Mouse (Mus musculus) retina, postnatal 1 day (tissue): ENCODE measurements around the gene Zfp106.
A peak's percentile ranks its signal among the peaks of the same experiment; 100 is the strongest.

Experiments
- DNase-seq: peaks from one replicate; pipeline ENCODE4 v3.0.0-alpha.2; 2012

Gene Zfp106

GRCm38 (mm10) chr2:120539778-120540208 lies 23.9 kb downstream of the Zfp106 start:
- peak; percentile 81 for DNase-seq

GRCm38 (mm10) chr2:120539333-120539732 lies 24.3 kb downstream of the Zfp106 start:
- DNase-seq: peak; percentile 1

GRCm38 (mm10) chr2:120531223-120531622 lies 32.4 kb downstream of the Zfp106 start:
- no peak for DNase-seq

- DNase-seq: peak; percentile 1
Measured at GRCm38 (mm10) chr2:120529531-120529930, 34.1 kb downstream of the Zfp106 start.

- no peak for DNase-seq
Measured at GRCm38 (mm10) chr2:120526771-120527170, 36.9 kb downstream of the Zfp106 start.

- DNase-seq: no peak
Measured at GRCm38 (mm10) chr2:120518547-120519210, 45.0 kb downstream of the Zfp106 start.

- no peak for DNase-seq
Measured at GRCm38 (mm10) chr2:120514181-120514580, 49.5 kb downstream of the Zfp106 start.

GRCm38 (mm10) chr2:120503992-120504391 lies 59.7 kb downstream of the Zfp106 start:
- DNase-seq: no peak

- no peak for DNase-seq
Measured at GRCm38 (mm10) chr2:120503094-120503493, 60.5 kb downstream of the Zfp106 start.

GRCm38 (mm10) chr2:120502605-120502990 lies 61.0 kb downstream of the Zfp106 start:
- DNase-seq: peak; percentile 18

- peak; percentile 5 for DNase-seq
Measured at GRCm38 (mm10) chr2:120501931-120502604, 61.6 kb downstream of the Zfp106 start.

- DNase-seq: no peak
Measured at GRCm38 (mm10) chr2:120501136-120501918, 62.3 kb downstream of the Zfp106 start.

- DNase-seq: no peak
Measured at GRCm38 (mm10) chr2:120499971-120500471, 63.6 kb downstream of the Zfp106 start.

- no peak for DNase-seq
Measured at GRCm38 (mm10) chr2:120496511-120496910, 67.1 kb downstream of the Zfp106 start.

- no peak for DNase-seq
Measured at GRCm38 (mm10) chr2:120493254-120493653, 70.4 kb downstream of the Zfp106 start.

GRCm38 (mm10) chr2:120484241-120484640 lies 79.4 kb downstream of the Zfp106 start:
- DNase-seq: no peak

- DNase-seq: no peak
Measured at GRCm38 (mm10) chr2:120482506-120483389, 80.9 kb downstream of the Zfp106 start.

GRCm38 (mm10) chr2:120481921-120482320 lies 81.7 kb downstream of the Zfp106 start:
- no peak for DNase-seq

- peak; percentile 75 for DNase-seq
Measured at GRCm38 (mm10) chr2:120478600-120478999, 85.0 kb downstream of the Zfp106 start.

GRCm38 (mm10) chr2:120476277-120477087 lies 87.2 kb downstream of the Zfp106 start:
- DNase-seq: no peak

- DNase-seq: no peak
Measured at GRCm38 (mm10) chr2:120470856-120471255, 92.8 kb downstream of the Zfp106 start.

GRCm38 (mm10) chr2:120469715-120470114 lies 93.9 kb downstream of the Zfp106 start:
- DNase-seq: no peak
